Mouse (Mus musculus): ENCODE results near the gene Zbtb37. TPM values are rescaled to one million over a fixed set of nuclear protein-coding genes. Genes with fewer than 3 reads are reported as not detected.

Zbtb37 gene
- total RNA-seq, 2 experiments from 2014 or later: 14.5 to 17.7 TPM

DNA sequence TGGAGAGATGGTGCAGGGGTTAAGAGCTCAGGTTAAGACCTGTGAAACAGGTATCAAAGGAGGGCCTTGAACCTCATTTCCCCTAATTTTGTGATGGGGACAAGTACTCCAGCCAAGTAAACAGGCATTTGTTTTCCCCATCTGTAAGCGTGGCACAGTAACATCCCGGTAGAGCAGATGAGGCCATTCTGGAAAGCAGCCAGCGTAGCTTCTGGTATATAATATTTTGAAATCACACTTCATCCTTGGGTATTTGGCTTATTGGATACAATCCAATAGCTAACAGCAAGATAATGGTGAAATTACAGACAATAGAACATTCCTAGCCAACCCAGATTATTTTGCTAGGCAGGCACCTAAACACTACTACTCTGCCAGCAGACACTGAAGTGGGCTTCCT is 51.8 kb downstream of the Zbtb37 start:
- intact Hi-C loops (cut with DNase I): no loop called here
- DNase-seq: no peak

DNA sequence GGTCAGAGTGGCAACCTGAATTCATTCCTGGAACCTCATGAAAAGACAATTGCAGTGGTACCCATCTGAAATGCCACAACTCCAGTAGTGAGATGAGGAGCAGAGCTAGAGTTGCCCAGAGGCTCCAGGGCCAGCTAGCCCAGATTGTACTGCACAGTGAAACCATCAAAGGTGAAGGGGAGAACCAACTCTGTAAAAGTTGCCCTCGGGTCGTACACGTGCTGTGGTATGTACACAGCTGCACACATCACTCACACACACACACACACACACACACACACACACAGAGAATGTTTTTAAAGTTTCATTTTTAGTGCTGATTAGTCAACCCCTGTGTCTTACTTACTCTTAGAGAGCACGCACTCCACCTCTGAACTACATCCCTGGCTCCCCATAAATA is 53.3 kb downstream of the Zbtb37 start:
- no peak for DNase-seq
- intact Hi-C loops (cut with DNase I): no loop called here

DNA sequence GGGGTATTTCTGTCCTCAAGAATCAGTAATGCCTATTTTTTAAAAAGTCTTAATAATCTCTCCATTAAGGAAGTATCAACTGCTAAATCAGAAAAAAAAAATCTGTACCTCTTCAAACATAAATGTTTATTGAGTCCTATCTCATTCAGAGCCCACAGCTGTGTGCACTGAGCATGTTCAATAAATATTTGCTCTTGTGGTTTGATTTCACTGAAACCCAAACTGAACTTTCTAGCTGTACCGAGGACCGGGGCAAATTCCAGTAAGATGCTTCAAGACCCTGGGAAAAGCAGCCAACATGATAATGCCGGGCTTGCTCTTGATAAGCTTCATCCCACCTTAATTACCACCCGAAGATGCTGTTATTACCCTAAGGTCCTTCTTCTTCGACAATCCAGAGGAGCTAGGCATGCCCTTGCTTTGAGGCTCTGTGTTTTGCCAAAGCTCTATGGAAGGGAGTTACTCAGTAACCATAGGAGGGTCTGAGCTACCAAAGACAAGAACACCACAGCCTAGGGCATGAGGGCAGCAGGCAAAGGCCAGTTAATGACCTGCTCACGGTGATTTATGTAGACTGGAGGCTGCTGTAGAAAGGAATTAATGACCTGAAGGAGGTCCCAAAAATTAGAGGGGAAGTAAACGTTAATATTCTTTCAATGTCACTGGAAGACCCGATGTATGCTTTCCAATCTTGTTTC is 54.0 kb downstream of the Zbtb37 start:
- no peak for DNase-seq
- intact Hi-C loops (cut with DNase I): no loop called here

DNA sequence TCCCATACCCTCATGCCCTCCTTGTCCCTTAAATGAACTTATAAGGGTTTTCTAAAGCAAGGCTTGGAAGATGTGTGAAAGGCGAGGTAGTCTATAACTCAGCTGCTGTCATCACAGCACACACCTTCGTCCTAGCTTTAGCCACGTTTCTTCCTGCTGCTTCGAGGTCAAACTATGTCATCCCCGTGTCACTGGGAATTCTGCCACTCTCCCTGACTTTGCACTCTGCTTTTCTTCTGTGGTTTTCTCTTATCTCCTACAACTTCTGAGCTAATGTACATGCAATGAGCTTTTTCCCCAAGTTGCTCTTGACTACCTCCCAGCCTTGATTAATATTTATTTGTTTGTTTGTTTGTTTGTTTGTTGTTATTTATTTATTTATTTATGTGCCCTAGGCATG is 54.6 kb downstream of the Zbtb37 start:
- intact Hi-C loops (cut with DNase I): no loop called here
- no peak for DNase-seq

DNA sequence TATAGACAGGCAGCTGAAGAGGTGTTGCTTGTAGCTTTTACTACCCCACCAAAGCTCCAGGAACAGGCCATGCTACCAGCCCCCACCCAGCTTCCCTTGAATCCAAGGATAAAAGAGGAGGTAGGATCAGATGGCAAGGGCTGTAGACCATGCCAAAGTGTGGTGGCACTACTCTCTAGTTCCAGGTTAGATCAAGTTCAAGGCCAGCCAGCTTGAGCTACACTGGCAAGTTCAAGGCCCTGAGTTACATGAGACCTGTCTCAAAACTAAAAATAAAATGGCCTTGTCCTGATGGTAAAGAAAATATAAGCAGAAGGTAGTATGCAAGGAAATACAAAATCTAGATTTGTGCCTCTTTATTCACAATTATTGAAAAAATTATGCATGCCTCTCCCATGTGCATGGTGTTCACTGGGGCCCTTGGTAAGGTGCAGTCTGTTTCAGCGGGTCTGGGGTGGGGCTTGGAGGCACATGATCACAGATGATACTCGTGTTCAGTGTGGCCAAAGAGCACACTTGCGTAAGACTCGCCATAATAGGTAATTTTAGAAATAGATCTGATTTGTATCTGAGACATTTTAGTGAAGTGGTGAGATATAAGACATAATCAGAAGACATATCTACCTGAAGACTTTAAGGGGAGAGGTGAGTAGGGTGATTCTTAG is 56.4 kb downstream of the Zbtb37 start, which contains the start of gene Serpinc1:
Serpinc1 (plus strand) TSS at position 515 of the 665 bp plus-strand sequence.
- DNase-seq: no peak
- intact Hi-C loops (cut with DNase I): loop anchor here (10.0 kb wide), 1 partner anchor 217 kb away; no protein-coding TSS in a partner anchor

DNA sequence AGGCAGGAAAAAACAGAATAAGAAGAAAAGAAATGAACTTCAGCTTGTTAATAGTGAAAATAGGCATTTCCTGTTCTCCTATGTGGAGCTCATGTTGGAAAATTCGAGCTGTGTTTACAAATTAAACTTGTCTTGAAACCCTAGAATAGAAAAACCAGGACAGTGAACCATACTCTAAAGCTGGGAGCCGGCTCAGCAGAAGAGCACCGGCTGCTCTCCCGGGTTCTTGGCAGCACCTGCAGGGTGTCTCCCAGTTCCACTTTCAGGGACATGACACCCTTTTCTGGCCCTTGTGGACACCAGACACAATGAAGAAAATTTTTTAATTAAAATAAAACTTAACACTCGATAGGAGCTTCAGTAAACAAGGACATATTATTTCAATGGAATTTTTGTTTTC is 66.0 kb downstream of the Zbtb37 start:
- DNase-seq: no peak
- intact Hi-C loops (cut with DNase I): no loop called here

DNA sequence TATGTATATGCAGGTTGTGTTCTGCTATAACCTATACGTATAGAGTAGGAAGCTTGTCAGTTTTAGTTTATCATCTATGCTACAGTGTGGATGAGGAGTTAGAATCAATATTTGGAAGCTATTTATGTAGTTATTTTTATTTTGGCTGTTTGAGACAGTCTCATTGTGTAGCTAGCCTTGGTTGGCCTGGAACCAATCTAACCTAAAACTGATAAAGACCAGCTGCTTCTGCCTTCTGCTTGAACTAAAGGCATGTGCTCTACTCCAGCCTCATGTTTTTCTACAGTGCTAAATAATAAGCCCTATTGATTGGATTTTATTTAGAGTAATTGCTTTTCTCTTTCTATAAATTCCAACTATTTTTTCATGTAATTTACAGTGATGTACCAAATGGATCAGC is 67.4 kb downstream of the Zbtb37 start:
- intact Hi-C loops (cut with DNase I): no loop called here
- DNase-seq: no peak

DNA sequence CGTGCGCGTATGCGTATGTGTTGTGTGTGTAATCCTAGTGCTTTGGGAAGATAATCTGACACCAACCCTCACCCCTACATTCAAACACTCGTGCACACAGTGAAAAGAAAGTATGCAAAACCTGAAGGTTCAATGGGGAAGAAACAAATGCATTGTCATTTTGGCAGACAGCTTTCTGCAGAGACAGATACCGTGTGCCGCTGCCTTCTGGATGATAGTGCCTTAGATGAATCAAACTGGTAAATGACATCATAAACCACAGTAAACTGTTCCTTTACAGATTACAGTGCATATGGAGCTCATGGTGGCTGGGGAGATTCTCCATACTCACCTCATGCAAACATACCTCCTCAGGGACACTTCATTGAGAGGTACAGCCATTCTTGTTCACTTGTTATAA is 71.5 kb downstream of the Zbtb37 start:
- DNase-seq: no peak
- intact Hi-C loops (cut with DNase I): no loop called here

Other genes with a start within 250 kb of the Zbtb37 start
- gene Rabgap1l, start 241.6 kb downstream of the Zbtb37 start, total RNA-seq (2021): 10 to 100 TPM; 89.0 to 92.4 TPM
- gene Rc3h1, start 128.4 kb downstream of the Zbtb37 start, total RNA-seq (2021): 10 to 100 TPM; 42.2 to 43.7 TPM
- gene Serpinc1, start 56.3 kb downstream of the Zbtb37 start, total RNA-seq (2021): under 1 TPM; 0.17 to 0.57 TPM
- 10 to 100 TPM; 16.7 to 19.2 TPM for gene Dars2, start 35.8 kb upstream of the Zbtb37 start, total RNA-seq (2021)
- 1 to 10 TPM; 3.7 to 4.2 TPM for gene Cenpl, start 35.9 kb upstream of the Zbtb37 start, total RNA-seq (2021)
- gene Klhl20, start 96.7 kb upstream of the Zbtb37 start, total RNA-seq (2021): 10 to 100 TPM; 12.5 to 15.2 TPM
- gene Ankrd45, start 107.8 kb upstream of the Zbtb37 start, total RNA-seq (2021): 1 to 10 TPM; 2.4 to 3.1 TPM
- not detected for gene Tex50, start 124.5 kb upstream of the Zbtb37 start, total RNA-seq (2021)
- 100 to 1,000 TPM; 230 to 240 TPM for gene Prdx6, start 216.4 kb upstream of the Zbtb37 start, total RNA-seq (2021)

Data from heart, postnatal 10 days (tissue).